Mouse (Mus musculus): ENCODE measurements at regions not wholly inside any gene's neighbourhood (a gene's known extent, or its start where the extent isn't known, plus 50 kb on each side); places are given as distances from the start of the nearest gene placed in this dataset.

- Histone ChIP-seq H3K9me3 (no peaks in the 10 kb centered on the region), H3K27me3 (ENCODE audit: poor library complexity, severe bottlenecking) (no peaks in the 10 kb centered on the region), H3K36me3 (replicated peaks) (no peaks in the 10 kb centered on the region), H3K27ac (no peak overlapping the region), H3K4me3 (no peak overlapping the region), H3K4me1 (peaks cover 11% of the 10 kb centered on the region)
- DNase-seq (ENCODE audit: extremely low spot score, low spot score) = no peak
- WGBS = 73% methylated on average over 3 of the region's 3 CpGs
These were observed 103.1 kb downstream of the Cenpf start for GRCm38 (mm10) chr1:189584831-189585230.

- DNase-seq (ENCODE audit: extremely low spot score, low spot score) = no peak
- WGBS = 88% methylated on average over 4 of the region's 4 CpGs
- Histone ChIP-seq H3K36me3 (replicated peaks) (no peaks in the 10 kb centered on the region), H3K27me3 (ENCODE audit: poor library complexity, severe bottlenecking) (no peaks in the 10 kb centered on the region), H3K27ac (no peak overlapping the region), H3K9me3 (no peaks in the 10 kb centered on the region), H3K4me1 (peaks cover 13% of the 10 kb centered on the region), H3K4me3 (no peak overlapping the region)
These were observed 106.5 kb downstream of the Cenpf start for GRCm38 (mm10) chr1:189581427-189581826.

DNA sequence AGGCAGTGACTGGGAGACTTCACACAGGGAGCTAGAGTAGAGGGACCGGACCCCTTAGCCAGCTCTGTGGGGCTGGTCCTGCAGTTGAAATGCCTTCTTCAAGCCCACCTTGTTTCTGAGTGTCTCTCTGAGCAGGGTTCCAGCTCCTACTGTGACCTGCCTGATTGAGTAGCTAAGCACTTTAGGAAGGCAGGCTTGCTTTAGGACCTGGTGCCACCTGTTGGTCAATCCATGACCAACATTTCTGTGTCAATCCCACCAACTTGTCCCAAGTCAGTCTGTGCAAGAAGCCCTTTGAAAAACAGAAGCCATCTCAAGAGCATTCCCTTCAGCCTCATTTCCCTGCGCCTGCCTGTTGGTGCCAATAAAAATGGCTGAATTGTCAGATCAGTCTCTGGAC lies 108.5 kb downstream of the Cenpf start:
- Histone ChIP-seq H3K27ac (no peak overlapping the region), H3K36me3 (replicated peaks) (no peaks in the 10 kb centered on the region), H3K4me3 (no peak overlapping the region), H3K27me3 (ENCODE audit: poor library complexity, severe bottlenecking) (no peaks in the 10 kb centered on the region), H3K9me3 (peaks cover 3% of the 10 kb centered on the region; the same call in 1 of the 2 replicates), H3K4me1 (peaks cover 16% of the 10 kb centered on the region)
- WGBS = 69% methylated on average over 2 of the region's 2 CpGs
- DNase-seq (ENCODE audit: extremely low spot score, low spot score) = peak; percentile 39

DNA sequence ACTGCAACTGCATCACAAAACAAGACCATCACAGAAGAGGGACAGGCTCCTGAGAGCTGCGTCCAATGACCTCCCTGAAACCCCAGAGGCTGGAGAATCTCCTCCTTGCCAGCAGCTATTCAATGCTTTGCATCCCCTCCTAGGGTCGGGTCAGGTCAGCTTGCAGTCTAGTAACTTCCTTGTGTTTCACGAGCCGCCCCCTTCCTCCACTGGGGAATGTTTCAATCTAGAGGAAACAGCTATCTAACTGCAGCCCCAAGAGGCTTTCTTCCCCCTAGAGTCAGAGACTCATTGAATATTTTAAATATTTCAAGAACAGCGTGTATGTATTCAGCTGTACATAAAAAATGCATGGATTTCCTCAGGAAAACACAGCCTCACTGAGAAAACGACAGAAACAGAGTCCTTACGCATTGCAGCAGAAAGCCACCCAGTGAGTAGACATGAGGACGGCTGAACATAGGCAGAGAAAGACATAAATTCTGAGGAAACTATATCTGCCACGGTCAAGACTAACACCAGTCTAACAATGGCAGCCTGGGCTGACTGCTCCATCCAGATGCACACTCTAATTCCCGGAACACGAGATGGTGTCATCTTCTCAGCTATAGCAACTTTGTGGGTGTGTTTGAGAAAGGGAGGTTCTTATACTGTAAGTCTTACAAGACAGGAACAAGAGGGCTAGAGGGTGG lies 111.4 kb downstream of the Cenpf start:
- Histone ChIP-seq H3K36me3 (replicated peaks) (no peaks in the 10 kb centered on the region), H3K4me3 (no peak overlapping the region), H3K27me3 (ENCODE audit: poor library complexity, severe bottlenecking) (no peaks in the 10 kb centered on the region), H3K9me3 (peaks cover 3% of the 10 kb centered on the region; the same call in 1 of the 2 replicates), H3K4me1 (peaks cover 9% of the 10 kb centered on the region), H3K27ac (no peak overlapping the region)
- no peak for DNase-seq (ENCODE audit: extremely low spot score, low spot score)
- WGBS = 79% methylated on average over 11 of the region's 11 CpGs

DNA sequence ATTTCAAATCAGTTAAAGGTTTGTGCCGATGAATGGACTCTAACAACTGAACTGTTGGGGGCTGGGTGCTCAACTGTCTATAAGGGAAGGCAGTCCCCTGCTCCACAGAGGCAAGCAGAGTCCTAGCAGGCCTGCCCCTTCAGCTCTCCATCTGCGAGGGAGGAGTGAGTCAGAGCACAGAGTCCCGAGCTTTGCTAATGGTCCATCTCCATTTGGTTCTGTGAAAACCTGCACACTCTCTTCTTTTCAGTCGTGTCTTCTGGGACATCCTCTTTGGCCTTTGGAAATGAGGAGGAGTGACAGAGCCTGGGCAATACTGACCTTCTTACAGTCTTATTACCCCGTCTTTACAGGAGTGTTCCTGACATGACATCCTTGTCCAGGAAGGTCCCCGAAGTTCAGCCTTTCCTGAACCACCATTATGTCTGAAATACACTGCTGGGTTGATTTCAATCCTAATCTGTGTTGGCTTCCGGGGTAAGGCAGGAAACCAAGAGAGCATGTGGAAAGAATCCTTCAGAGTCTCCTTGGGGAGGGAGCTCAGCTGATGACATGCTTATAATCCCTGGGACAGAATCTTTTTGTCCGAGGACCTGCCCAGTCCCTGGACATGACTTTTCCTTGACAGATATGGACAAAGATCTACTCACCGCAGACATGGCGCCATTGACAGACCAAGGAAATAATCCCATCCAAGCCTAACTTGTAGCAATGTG lies 112.2 kb downstream of the Cenpf start:
- Histone ChIP-seq H3K36me3 (replicated peaks) (no peaks in the 10 kb centered on the region), H3K4me3 (no peak overlapping the region), H3K9me3 (peaks cover 3% of the 10 kb centered on the region; the same call in 1 of the 2 replicates), H3K27ac (no peak overlapping the region), H3K4me1 (0 out of 2 replicates have a peak, but pooled peaks cover 5% of the 10 kb centered on the region), H3K27me3 (ENCODE audit: poor library complexity, severe bottlenecking) (no peaks in the 10 kb centered on the region)
- WGBS = 92% methylated on average over 10 of the region's 10 CpGs
- no peak for DNase-seq (ENCODE audit: extremely low spot score, low spot score)

DNA sequence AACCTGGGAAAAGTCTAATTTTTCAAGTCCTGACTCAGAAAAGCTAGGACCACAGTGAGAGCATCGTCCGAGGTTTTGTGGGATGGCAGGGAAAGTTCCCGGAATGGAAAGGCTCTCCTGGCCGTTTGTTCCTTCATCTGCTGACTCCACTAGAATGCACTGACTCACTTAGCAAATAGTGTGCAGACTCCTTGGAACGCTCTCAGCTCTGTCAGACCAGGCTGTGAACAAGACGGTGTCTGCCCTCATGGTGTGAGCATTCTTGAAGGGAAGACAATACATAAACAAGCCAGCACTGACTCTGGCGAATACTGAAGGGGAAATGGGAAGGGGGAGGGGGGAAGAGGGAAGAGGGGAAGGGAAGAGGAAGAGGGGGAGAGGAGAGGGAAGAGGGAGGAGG lies 121.4 kb downstream of the Cenpf start:
- H3K27me3 ChIP-seq (ENCODE audit: poor library complexity, severe bottlenecking) = no peaks in the 10 kb centered on the region
- no peak for DNase-seq (ENCODE audit: extremely low spot score, low spot score)
- H3K9me3 ChIP-seq = no peaks in the 10 kb centered on the region
- H3K4me1 ChIP-seq = 0 out of 2 replicates have a peak, but pooled peaks cover 7% of the 10 kb centered on the region
- H3K4me3 ChIP-seq = no peak overlapping the region
- WGBS = 58% methylated on average over 7 of the region's 7 CpGs
- no peaks in the 10 kb centered on the region for H3K36me3 ChIP-seq (replicated peaks)
- H3K27ac ChIP-seq = no peak overlapping the region

DNA sequence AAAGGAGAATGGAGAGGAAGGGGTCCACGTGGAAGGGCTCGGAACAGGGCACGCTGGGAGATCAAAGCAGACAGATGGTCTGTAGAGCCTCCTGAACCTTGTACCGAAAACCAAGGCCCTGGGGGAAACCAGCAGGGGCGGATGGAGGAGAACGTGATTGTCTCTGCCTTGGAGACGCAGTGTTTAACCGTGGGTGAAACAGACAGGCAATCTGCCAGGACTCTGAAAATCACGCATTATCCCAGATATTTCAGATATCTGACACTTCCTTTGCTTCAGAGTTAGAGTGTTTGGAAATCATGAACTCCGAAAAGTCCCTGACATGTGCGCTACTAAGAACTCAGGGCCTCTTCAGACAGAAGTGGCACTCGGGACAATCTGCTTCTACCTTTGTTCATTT lies 126.1 kb downstream of the Cenpf start:
- Histone ChIP-seq H3K9me3 (no peaks in the 10 kb centered on the region), H3K27me3 (ENCODE audit: poor library complexity, severe bottlenecking) (no peaks in the 10 kb centered on the region), H3K36me3 (replicated peaks) (no peaks in the 10 kb centered on the region), H3K4me1 (0 out of 2 replicates have a peak, but pooled peaks cover 3% of the 10 kb centered on the region), H3K4me3 (no peak overlapping the region), H3K27ac (no peak overlapping the region)
- DNase-seq (ENCODE audit: extremely low spot score, low spot score) = no peak
- WGBS = 91% methylated on average over 12 of the region's 12 CpGs

DNA sequence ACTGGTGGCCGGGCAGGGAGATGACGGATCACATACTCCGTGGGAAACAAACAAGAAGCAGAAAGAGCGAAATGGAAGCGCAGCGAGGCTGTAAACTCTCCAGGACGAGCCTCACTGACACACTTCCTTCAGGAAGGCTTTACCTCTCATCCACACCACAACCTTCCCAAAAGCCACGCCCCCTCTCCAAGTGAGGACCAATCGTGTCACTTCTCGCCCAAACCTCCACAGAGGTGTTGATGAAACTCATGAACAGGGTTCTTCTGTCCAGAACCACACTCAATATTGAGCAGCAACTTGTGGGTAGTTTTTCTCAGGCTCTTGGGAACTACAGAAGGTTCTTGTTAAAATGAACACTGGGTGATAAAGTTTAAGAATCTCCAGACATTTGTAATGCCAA lies 127.3 kb downstream of the Cenpf start:
- Histone ChIP-seq H3K9me3 (peaks cover 5% of the 10 kb centered on the region; the same call in 1 of the 2 replicates), H3K4me1 (no peaks in the 10 kb centered on the region), H3K36me3 (replicated peaks) (no peaks in the 10 kb centered on the region), H3K4me3 (no peak overlapping the region), H3K27ac (no peak overlapping the region), H3K27me3 (ENCODE audit: poor library complexity, severe bottlenecking) (no peaks in the 10 kb centered on the region)
- no peak for DNase-seq (ENCODE audit: extremely low spot score, low spot score)
- WGBS = 58% methylated on average over 10 of the region's 10 CpGs

DNA sequence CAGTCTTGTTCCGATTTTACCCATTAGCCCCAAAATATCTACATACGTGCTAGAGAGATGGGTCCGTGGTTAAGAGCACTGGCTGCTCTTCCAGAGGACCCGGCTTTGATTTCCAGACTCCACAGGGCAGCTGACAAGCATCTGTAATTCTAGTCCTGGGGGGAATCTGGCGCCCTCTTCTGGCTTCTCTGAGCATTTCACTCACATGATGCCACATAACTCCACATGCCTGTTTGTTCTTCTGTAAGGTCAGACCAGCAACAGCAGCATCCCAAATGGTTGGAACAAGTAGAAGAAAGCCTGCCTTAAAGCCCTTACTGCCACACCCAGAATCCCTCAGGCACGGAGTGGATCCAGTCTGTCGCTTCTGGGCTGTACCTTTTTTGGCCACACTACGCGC lies 137.0 kb downstream of the Cenpf start:
- Histone ChIP-seq H3K36me3 (replicated peaks) (no peaks in the 10 kb centered on the region), H3K4me3 (no peak overlapping the region)
- no peak for DNase-seq (ENCODE audit: extremely low spot score, low spot score)

DNA sequence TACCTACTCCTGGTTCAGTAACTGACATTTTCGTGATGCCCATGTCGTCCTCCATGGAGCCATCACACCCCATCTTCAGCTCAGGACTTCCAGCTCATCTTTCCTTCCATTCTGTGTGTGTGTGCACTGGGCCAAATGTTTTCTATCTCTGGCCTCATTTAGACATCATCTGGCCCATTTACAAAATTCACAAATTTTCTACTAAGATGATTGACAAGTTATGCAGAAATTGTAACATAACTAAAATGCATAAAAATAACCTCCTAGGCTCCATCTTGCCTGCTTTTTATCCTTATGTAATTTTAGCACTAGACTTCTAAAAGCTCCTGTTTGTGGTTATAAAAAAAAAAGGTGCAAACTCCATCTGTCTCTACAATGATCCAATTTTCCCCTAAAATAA lies 130.8 kb upstream of the Kcnk2 start:
- Histone ChIP-seq H3K9me3 (no peaks in the 10 kb centered on the region), H3K27ac (no peak overlapping the region), H3K27me3 (ENCODE audit: poor library complexity, severe bottlenecking) (no peaks in the 10 kb centered on the region), H3K4me1 (no peaks in the 10 kb centered on the region), H3K4me3 (no peak overlapping the region), H3K36me3 (replicated peaks) (no peaks in the 10 kb centered on the region)
- WGBS = 92% methylated on average over 2 of the region's 2 CpGs
- no peak for DNase-seq (ENCODE audit: extremely low spot score, low spot score)

More for the DNA sequence above, 137.0 kb downstream of the Cenpf start:
- WGBS = 85% methylated on average over 9 of the region's 9 CpGs
- H3K9me3 ChIP-seq = peaks cover 3% of the 10 kb centered on the region; the same call in 1 of the 2 replicates
- H3K4me1 ChIP-seq = no peaks in the 10 kb centered on the region
- no peak overlapping the region for H3K27ac ChIP-seq
- no peaks in the 10 kb centered on the region for H3K27me3 ChIP-seq (ENCODE audit: poor library complexity, severe bottlenecking)

- H3K27ac ChIP-seq = no peak overlapping the region
- no peaks in the 10 kb centered on the region for H3K36me3 ChIP-seq (replicated peaks)
- H3K9me3 ChIP-seq = no peaks in the 10 kb centered on the region
- H3K4me1 ChIP-seq = no peaks in the 10 kb centered on the region
- DNase-seq (ENCODE audit: extremely low spot score, low spot score) = no peak
- WGBS = 92% methylated on average over 5 of the region's 5 CpGs
- H3K4me3 ChIP-seq = no peak overlapping the region
- H3K27me3 ChIP-seq (ENCODE audit: poor library complexity, severe bottlenecking) = no peaks in the 10 kb centered on the region
These were observed 124.3 kb upstream of the Kcnk2 start for GRCm38 (mm10) chr1:189526329-189526728.

GRCm38 (mm10) chr1:189515476-189515875 lies 113.4 kb upstream of the Kcnk2 start:
- H3K4me3 ChIP-seq = no peak overlapping the region
- H3K9me3 ChIP-seq = no peaks in the 10 kb centered on the region
- no peak for DNase-seq (ENCODE audit: extremely low spot score, low spot score)
- no peaks in the 10 kb centered on the region for H3K27me3 ChIP-seq (ENCODE audit: poor library complexity, severe bottlenecking)
- H3K4me1 ChIP-seq = no peaks in the 10 kb centered on the region
- no peak overlapping the region for H3K27ac ChIP-seq
- no peaks in the 10 kb centered on the region for H3K36me3 ChIP-seq (replicated peaks)
- WGBS = 92% methylated on average over 7 of the region's 7 CpGs

DNA sequence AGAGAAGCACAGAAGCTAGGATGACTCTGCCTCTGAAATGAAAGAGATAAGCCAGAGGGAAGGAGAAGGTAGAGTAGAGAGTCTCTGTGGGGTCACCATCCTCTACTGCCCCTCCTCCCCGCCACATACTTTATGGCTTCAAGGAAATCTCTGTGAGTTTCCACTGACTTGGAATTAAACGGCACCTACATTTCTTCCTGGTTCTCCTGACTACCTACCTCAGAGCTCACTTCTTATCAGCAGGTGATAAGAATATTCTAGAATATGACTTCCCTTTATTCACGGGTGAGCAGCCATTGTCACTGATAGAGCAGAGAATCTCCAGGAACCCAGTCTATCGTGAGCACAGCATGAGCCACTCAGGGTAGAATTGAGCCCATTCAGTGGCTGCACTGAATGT lies 111.3 kb upstream of the Kcnk2 start:
- H3K4me3 ChIP-seq = no peak overlapping the region
- 72% methylated on average over 4 of the region's 4 CpGs for WGBS
- H3K27me3 ChIP-seq (ENCODE audit: poor library complexity, severe bottlenecking) = no peaks in the 10 kb centered on the region
- no peaks in the 10 kb centered on the region for H3K4me1 ChIP-seq
- H3K36me3 ChIP-seq (replicated peaks) = no peaks in the 10 kb centered on the region
- no peak overlapping the region for H3K27ac ChIP-seq
- DNase-seq (ENCODE audit: extremely low spot score, low spot score) = no peak
- H3K9me3 ChIP-seq = peaks cover 14% of the 10 kb centered on the region

Measured in forebrain, embryonic 10.5 days (tissue).